Mouse (Mus musculus): Measurements from ENCODE around the gene Ankfn1.

Ankfn1 gene

GRCm38 (mm10) chr11:89455647-89456231 is 321.7 kb downstream of the Ankfn1 start:
- DNase-seq, result no peak

- DNase-seq, result no peak
These were observed 322.8 kb downstream of the Ankfn1 start for GRCm38 (mm10) chr11:89454702-89455101.

GRCm38 (mm10) chr11:89452862-89453261 is 324.6 kb downstream of the Ankfn1 start:
- no peak for DNase-seq

- DNase-seq, result no peak
These were observed 327.0 kb downstream of the Ankfn1 start for GRCm38 (mm10) chr11:89450406-89450805.

GRCm38 (mm10) chr11:89448986-89449385 is 328.5 kb downstream of the Ankfn1 start:
- no peak for DNase-seq

GRCm38 (mm10) chr11:89447477-89447876 is 330.0 kb downstream of the Ankfn1 start:
- DNase-seq, result no peak

GRCm38 (mm10) chr11:89440566-89440965 is 336.9 kb downstream of the Ankfn1 start:
- no peak for DNase-seq

GRCm38 (mm10) chr11:89424358-89424757 is 353.1 kb downstream of the Ankfn1 start:
- DNase-seq, result peak in 1 of 2 experiments; percentile 18

- no peak for DNase-seq
These were observed 354.8 kb downstream of the Ankfn1 start for GRCm38 (mm10) chr11:89422637-89423036.

- DNase-seq, result no peak
These were observed 356.6 kb downstream of the Ankfn1 start for GRCm38 (mm10) chr11:89420767-89421438.

GRCm38 (mm10) chr11:89419863-89420262 is 357.6 kb downstream of the Ankfn1 start:
- DNase-seq, result no peak

GRCm38 (mm10) chr11:89418644-89419043 is 358.8 kb downstream of the Ankfn1 start:
- no peak for DNase-seq

GRCm38 (mm10) chr11:89416769-89417168 is 360.7 kb downstream of the Ankfn1 start:
- DNase-seq, result no peak

- DNase-seq, result no peak
These were observed 368.7 kb downstream of the Ankfn1 start for GRCm38 (mm10) chr11:89408774-89409173.

- DNase-seq, result no peak
These were observed 373.0 kb downstream of the Ankfn1 start for GRCm38 (mm10) chr11:89404489-89404888.

GRCm38 (mm10) chr11:89403436-89403835 is 374.0 kb downstream of the Ankfn1 start:
- no peak for DNase-seq

GRCm38 (mm10) chr11:89388851-89389250 is 388.6 kb downstream of the Ankfn1 start:
- DNase-seq, result no peak

GRCm38 (mm10) chr11:89382634-89383009 is 394.8 kb downstream of the Ankfn1 start:
- DNase-seq, result no peak

GRCm38 (mm10) chr11:89381782-89382633 is 395.4 kb downstream of the Ankfn1 start:
- no peak for DNase-seq

GRCm38 (mm10) chr11:89370941-89371340 is 406.5 kb downstream of the Ankfn1 start:
- DNase-seq, result no peak

- no peak for DNase-seq
These were observed 407.1 kb downstream of the Ankfn1 start for GRCm38 (mm10) chr11:89370373-89370772.

GRCm38 (mm10) chr11:89363981-89364380 is 413.5 kb downstream of the Ankfn1 start:
- no peak for DNase-seq

- no peak for DNase-seq
These were observed 416.6 kb downstream of the Ankfn1 start for GRCm38 (mm10) chr11:89360895-89361294.

GRCm38 (mm10) chr11:89358546-89358945 is 418.9 kb downstream of the Ankfn1 start:
- no peak for DNase-seq
